Mouse (Mus musculus) lung, embryonic 14.5 days (tissue): ENCODE data around the gene Sema4c. TPM values are rescaled to one million over a fixed set of nuclear protein-coding genes. Genes with fewer than 3 reads are reported as not detected.

Experiments
- ATAC-seq: fragments of 200-750 bp; cut with Nextera tagmentation; 2 replicates; pipeline ENCODE4 v1.8.0; 2017; ENCODE audit warnings: mild to moderate bottlenecking, moderate TSS enrichment, moderate library complexity; ENCODE audit not compliant: insufficient read depth
- DNase-seq: peaks from one replicate; pipeline ENCODE4 v3.0.0-alpha.2; 2015
- H3K27ac ChIP-seq: fragments of 300-500 bp; sonication (generic); 2 replicates; pipeline ENCODE4 v1.5.1; 2014; ENCODE audit warnings: low read depth, mild to moderate bottlenecking, moderate library complexity
- H3K27me3 ChIP-seq: fragments of 300-500 bp; sonication (generic); 2 replicates; pipeline ENCODE4 v1.6.1; 2014; ENCODE audit warnings: low read length, control low read depth; ENCODE audit not compliant: insufficient read depth
- H3K36me3 ChIP-seq: fragments of 300-500 bp; sonication (generic); 2 replicates; pipeline ENCODE4 v1.6.1; 2014; ENCODE audit warnings: control low read depth; ENCODE audit not compliant: insufficient read depth
- H3K4me1 ChIP-seq: fragments of 300-500 bp; sonication (generic); 2 replicates; pipeline ENCODE4 v1.6.1; 2014; ENCODE audit warnings: antibody characterized with exemption, control low read depth; ENCODE audit not compliant: insufficient read depth
- H3K4me2 ChIP-seq: fragments of 300-500 bp; sonication (generic); 2 replicates; pipeline ENCODE4 v1.6.1; 2014; ENCODE audit warnings: mild to moderate bottlenecking
- H3K4me3 ChIP-seq: fragments of 300-500 bp; sonication (generic); 2 replicates; pipeline ENCODE4 v1.5.1; 2014; ENCODE audit warnings: low read depth, low read length
- H3K9ac ChIP-seq: fragments of 300-500 bp; sonication (generic); 2 replicates; pipeline ENCODE4 v1.6.1; 2014
- H3K9me3 ChIP-seq: fragments of 300-500 bp; sonication (generic); 2 replicates; pipeline ENCODE4 v1.6.1; 2016; ENCODE audit warnings: low read depth, low read length, control low read depth
- CTCF ChIP-seq: IDR thresholded peaks from 2 replicates; pipeline ENCODE4 v1.5.1; 2016; ENCODE audit warnings: antibody characterized with exemption, low read depth
- WGBS: fragments of 180-500 bp; shearing (Covaris S2); extraction: QIAGEN DNeasy Blood & Tissue Kit; methylation state at CpG from one replicate; pipeline ENCODE4 v1.1.7; 2014; 5-methylcytosine and 5-hydroxymethylcytosine counted together
- polyA plus RNA-seq: library from polyadenylated mRNA; unstranded; fragments of >200 nt; fragmentation: Nextera tagmentation; extraction: Ambion mirVana; gene quantifications from 2 replicates; pipeline ENCODE4 v1.2.1, GENCODE M21; 2014

Sema4c gene
- polyA plus RNA-seq, 1 experiment from 2014 or later: 2.2 TPM

GRCm38 (mm10) chr1:36535477-36536396, 22.4 kb downstream of the Sema4c start:
- no peak for DNase-seq
- Histone ChIP-seq H3K4me1 (no peaks in the 10 kb centered on the region), H3K27me3 (no peaks in the 10 kb centered on the region), H3K9me3 (no peaks in the 10 kb centered on the region), H3K27ac (no peak overlapping the region), H3K4me2 (no peak overlapping the region), H3K9ac (no peak overlapping the region), H3K36me3 (peaks cover 42% of the 10 kb centered on the region; the same call in 1 of the 2 replicates), H3K4me3 (no peak overlapping the region)
- 77% methylated on average over 11 of the region's 11 CpGs for WGBS
- TF ChIP-seq CTCF: no peak
- ATAC-seq: no peak

- H3K27ac ChIP-seq: no peak overlapping the region
- no peak overlapping the region for H3K9ac ChIP-seq
- DNase-seq (no peak), ATAC-seq (no peak)
- peaks cover 32% of the 10 kb centered on the region; the same call in 1 of the 2 replicates for H3K36me3 ChIP-seq
- no peak overlapping the region for H3K4me3 ChIP-seq
- no peaks in the 10 kb centered on the region for H3K9me3 ChIP-seq
- H3K27me3 ChIP-seq: no peaks in the 10 kb centered on the region
- H3K4me2 ChIP-seq: no peak overlapping the region
- 0 out of 2 replicates have a peak, but pooled peaks have one; percentile 17 for TF ChIP-seq CTCF
- WGBS: 63% methylated on average over 6 of the region's 6 CpGs
- no peaks in the 10 kb centered on the region for H3K4me1 ChIP-seq
These were observed 23.5 kb downstream of the Sema4c start for GRCm38 (mm10) chr1:36534595-36535058.

- DNase-seq (peak; percentile 34), ATAC-seq (no peak)
- H3K4me1 ChIP-seq: no peaks in the 10 kb centered on the region
- H3K27ac ChIP-seq: no peak overlapping the region
- H3K27me3 ChIP-seq: no peaks in the 10 kb centered on the region
- 63% methylated on average over 6 of the region's 6 CpGs for WGBS
- H3K9ac ChIP-seq: no peak overlapping the region
- H3K4me2 ChIP-seq: no peak overlapping the region
- H3K9me3 ChIP-seq: no peaks in the 10 kb centered on the region
- peaks cover 21% of the 10 kb centered on the region; the same call in 1 of the 2 replicates for H3K36me3 ChIP-seq
- no peak overlapping the region for H3K4me3 ChIP-seq
- TF ChIP-seq CTCF: no peak
These were observed 24.6 kb downstream of the Sema4c start for GRCm38 (mm10) chr1:36533546-36533945.

- no peak for TF ChIP-seq CTCF
These were observed 26.7 kb downstream of the Sema4c start for GRCm38 (mm10) chr1:36531461-36531860.

GRCm38 (mm10) chr1:36530962-36531361, 27.2 kb downstream of the Sema4c start:
- Histone ChIP-seq H3K4me1 (no peaks in the 10 kb centered on the region), H3K9me3 (no peaks in the 10 kb centered on the region), H3K27ac (no peak overlapping the region), H3K36me3 (peaks cover 20% of the 10 kb centered on the region; the same call in 1 of the 2 replicates), H3K9ac (no peak overlapping the region), H3K4me2 (no peak overlapping the region), H3K4me3 (no peak overlapping the region), H3K27me3 (no peaks in the 10 kb centered on the region)
- WGBS: 82% methylated on average over 7 of the region's 7 CpGs
- DNase-seq (no peak), ATAC-seq (no peak)
- TF ChIP-seq CTCF: no peak

More at GRCm38 (mm10) chr1:36531461-36531860, 26.7 kb downstream of the Sema4c start:
- no peak overlapping the region for H3K4me2 ChIP-seq
- WGBS: 90% methylated on average over 12 of the region's 12 CpGs
- no peaks in the 10 kb centered on the region for H3K4me1 ChIP-seq
- no peak for DNase-seq
- no peaks in the 10 kb centered on the region for H3K9me3 ChIP-seq
- H3K27me3 ChIP-seq: no peaks in the 10 kb centered on the region
- H3K36me3 ChIP-seq: peaks cover 19% of the 10 kb centered on the region; the same call in 1 of the 2 replicates
- no peak for ATAC-seq
- no peak overlapping the region for H3K9ac ChIP-seq
- H3K4me3 ChIP-seq: no peak overlapping the region
- H3K27ac ChIP-seq: no peak overlapping the region

GRCm38 (mm10) chr1:36530485-36530884, 27.7 kb downstream of the Sema4c start:
- DNase-seq (no peak), ATAC-seq (no peak)
- H3K27ac ChIP-seq: no peak overlapping the region
- H3K4me1 ChIP-seq: no peaks in the 10 kb centered on the region
- H3K4me2 ChIP-seq: no peak overlapping the region
- H3K27me3 ChIP-seq: no peaks in the 10 kb centered on the region
- 75% methylated on average over 8 of the region's 8 CpGs for WGBS
- H3K4me3 ChIP-seq: no peak overlapping the region
- peaks cover 25% of the 10 kb centered on the region for H3K36me3 ChIP-seq
- TF ChIP-seq CTCF: no peak
- H3K9me3 ChIP-seq: no peaks in the 10 kb centered on the region
- no peak overlapping the region for H3K9ac ChIP-seq

- DNase-seq: no peak
- Histone ChIP-seq H3K9ac (no peak overlapping the region), H3K9me3 (no peaks in the 10 kb centered on the region), H3K27me3 (no peaks in the 10 kb centered on the region), H3K36me3 (peaks cover 31% of the 10 kb centered on the region), H3K27ac (no peak overlapping the region), H3K4me3 (no peak overlapping the region), H3K4me1 (no peaks in the 10 kb centered on the region), H3K4me2 (no peak overlapping the region)
- no peak for TF ChIP-seq CTCF
- WGBS: 92% methylated on average over 4 of the region's 4 CpGs
- no peak for ATAC-seq
These were observed 28.3 kb downstream of the Sema4c start for GRCm38 (mm10) chr1:36529875-36530274.
